Mouse (Mus musculus): ENCODE measurements at regions not wholly inside any gene's neighbourhood (a gene's known extent, or its start where the extent isn't known, plus 50 kb on each side); places are given as distances from the start of the nearest gene placed in this dataset.

GRCm38 (mm10) chr3:38257076-38257842 lies 227.4 kb downstream of the Ankrd50 start:
- H3K27me3 ChIP-seq (ENCODE audit: control insufficient read depth, insufficient read depth, insufficient read length), result no peaks in the 10 kb centered on the region
- no peak overlapping the region for H3ac ChIP-seq (ENCODE audit: control insufficient read depth, insufficient read length)
- H3K4me3 ChIP-seq, result no peak overlapping the region
- no peaks in the 10 kb centered on the region for H3K36me3 ChIP-seq (ENCODE audit: control insufficient read depth, insufficient read depth)
- H3K4me2 ChIP-seq (ENCODE audit: low read depth), result peak overlapping the region; percentile 42
- TF ChIP-seq E2F4 (IDR thresholded peaks at IDR 0.05; ENCODE audit: insufficient read depth) (no peak), POLR2A (IDR thresholded peaks at IDR 0.05; ENCODE audit: insufficient read length, low read depth) (no peak), TCF12 (IDR thresholded peaks at IDR 0.05; ENCODE audit: insufficient read depth, poor library complexity, severe bottlenecking) (no peak), CEBPB (IDR thresholded peaks at IDR 0.05; ENCODE audit: insufficient read depth, poor library complexity, severe bottlenecking) (no peak), REST (IDR thresholded peaks at IDR 0.05; ENCODE audit: insufficient read depth, insufficient read length) (no peak), SRF (IDR thresholded peaks at IDR 0.05; ENCODE audit: control insufficient read depth, insufficient read length, low read depth) (no peak), MYOG (IDR thresholded peaks at IDR 0.05; ENCODE audit: control insufficient read depth in 1 of 3, insufficient read depth in 1 of 3, insufficient read length in 2 of 3, low read depth in 2 of 3) (no peak), MAX (IDR thresholded peaks at IDR 0.05; ENCODE audit: low read depth) (no peak), MYOD1 (IDR thresholded peaks at IDR 0.05; ENCODE audit: control insufficient read depth in 1 of 3, insufficient read length in 2 of 3, low read depth in 2 of 3) (no peak)
- no peaks in the 10 kb centered on the region for H3K79me2 ChIP-seq (ENCODE audit: control insufficient read depth, insufficient read depth)

- TF ChIP-seq USF1 (IDR thresholded peaks at IDR 0.05; ENCODE audit: low read depth) (no peak), CEBPB (IDR thresholded peaks at IDR 0.05; ENCODE audit: insufficient read depth, poor library complexity, severe bottlenecking) (no peak), SRF (IDR thresholded peaks at IDR 0.05; ENCODE audit: control insufficient read depth, insufficient read length, low read depth) (no peak), MYOD1 (IDR thresholded peaks at IDR 0.05; ENCODE audit: control insufficient read depth in 1 of 3, insufficient read length in 2 of 3, low read depth in 2 of 3) (no peak), TCF12 (IDR thresholded peaks at IDR 0.05; ENCODE audit: insufficient read depth, poor library complexity, severe bottlenecking) (no peak), TCF3 (IDR thresholded peaks at IDR 0.05; ENCODE audit: insufficient read length, low read depth) (no peak), MYOG (IDR thresholded peaks at IDR 0.05; ENCODE audit: control insufficient read depth in 1 of 3, insufficient read depth in 1 of 3, insufficient read length in 2 of 3, low read depth in 2 of 3) (no peak), POLR2A (IDR thresholded peaks at IDR 0.05; ENCODE audit: insufficient read length, low read depth) (no peak), POLR2AphosphoS2 (IDR thresholded peaks at IDR 0.05; ENCODE audit: insufficient read length, low read depth) (no peak), E2F4 (IDR thresholded peaks at IDR 0.05; ENCODE audit: insufficient read depth) (no peak), MAX (IDR thresholded peaks at IDR 0.05; ENCODE audit: low read depth) (no peak), REST (IDR thresholded peaks at IDR 0.05; ENCODE audit: insufficient read depth, insufficient read length) (no peak)
- Histone ChIP-seq H3K27me3 (ENCODE audit: control insufficient read depth, insufficient read depth, insufficient read length) (no peaks in the 10 kb centered on the region), H3K4me2 (ENCODE audit: low read depth) (peak overlapping the region; percentile 48), H3K79me2 (ENCODE audit: control insufficient read depth, insufficient read depth) (no peaks in the 10 kb centered on the region), H3ac (ENCODE audit: control insufficient read depth, insufficient read length) (no peak overlapping the region), H3K36me3 (ENCODE audit: control insufficient read depth, insufficient read depth) (no peaks in the 10 kb centered on the region), H3K4me3 (no peak overlapping the region)
Observed at GRCm38 (mm10) chr3:38255674-38256073, 229.0 kb downstream of the Ankrd50 start.

GRCm38 (mm10) chr3:38254896-38255295 lies 229.7 kb downstream of the Ankrd50 start:
- H3K79me2 ChIP-seq (ENCODE audit: control insufficient read depth, insufficient read depth), result no peaks in the 10 kb centered on the region
- no peaks in the 10 kb centered on the region for H3K36me3 ChIP-seq (ENCODE audit: control insufficient read depth, insufficient read depth)
- H3ac ChIP-seq (ENCODE audit: control insufficient read depth, insufficient read length), result no peak overlapping the region
- H3K27me3 ChIP-seq (ENCODE audit: control insufficient read depth, insufficient read depth, insufficient read length), result no peaks in the 10 kb centered on the region
- H3K4me2 ChIP-seq (ENCODE audit: low read depth), result peak overlapping the region; percentile 56
- H3K4me3 ChIP-seq, result no peak overlapping the region
- TF ChIP-seq E2F4 (IDR thresholded peaks at IDR 0.05; ENCODE audit: insufficient read depth), result no peak
- TF ChIP-seq USF1 (IDR thresholded peaks at IDR 0.05; ENCODE audit: low read depth), result peak; percentile 87
- TF ChIP-seq MYOD1 (IDR thresholded peaks at IDR 0.05; ENCODE audit: control insufficient read depth in 1 of 3, insufficient read length in 2 of 3, low read depth in 2 of 3), result peak in 1 of 3 experiments; percentile 1

GRCm38 (mm10) chr3:38251592-38251991 lies 233.1 kb downstream of the Ankrd50 start:
- Histone ChIP-seq H3K4me3 (no peak overlapping the region), H3K27me3 (ENCODE audit: control insufficient read depth, insufficient read depth, insufficient read length) (no peaks in the 10 kb centered on the region), H3K36me3 (ENCODE audit: control insufficient read depth, insufficient read depth) (no peaks in the 10 kb centered on the region), H3K4me2 (ENCODE audit: low read depth) (no peak overlapping the region), H3K79me2 (ENCODE audit: control insufficient read depth, insufficient read depth) (no peaks in the 10 kb centered on the region), H3ac (ENCODE audit: control insufficient read depth, insufficient read length) (no peak overlapping the region)
- TF ChIP-seq CEBPB (IDR thresholded peaks at IDR 0.05; ENCODE audit: insufficient read depth, poor library complexity, severe bottlenecking) (no peak), SRF (IDR thresholded peaks at IDR 0.05; ENCODE audit: control insufficient read depth, insufficient read length, low read depth) (no peak), TCF12 (IDR thresholded peaks at IDR 0.05; ENCODE audit: insufficient read depth, poor library complexity, severe bottlenecking) (no peak), MYOD1 (IDR thresholded peaks at IDR 0.05; ENCODE audit: control insufficient read depth in 1 of 3, insufficient read length in 2 of 3, low read depth in 2 of 3) (no peak), POLR2A (IDR thresholded peaks at IDR 0.05; ENCODE audit: insufficient read length, low read depth) (no peak), E2F4 (IDR thresholded peaks at IDR 0.05; ENCODE audit: insufficient read depth) (no peak), POLR2AphosphoS2 (IDR thresholded peaks at IDR 0.05; ENCODE audit: insufficient read length, low read depth) (no peak), REST (IDR thresholded peaks at IDR 0.05; ENCODE audit: insufficient read depth, insufficient read length) (no peak), USF1 (IDR thresholded peaks at IDR 0.05; ENCODE audit: low read depth) (no peak), MAX (IDR thresholded peaks at IDR 0.05; ENCODE audit: low read depth) (no peak), MYOG (IDR thresholded peaks at IDR 0.05; ENCODE audit: control insufficient read depth in 1 of 3, insufficient read depth in 1 of 3, insufficient read length in 2 of 3, low read depth in 2 of 3) (no peak), TCF3 (IDR thresholded peaks at IDR 0.05; ENCODE audit: insufficient read length, low read depth) (no peak)

- H3K79me2 ChIP-seq (ENCODE audit: control insufficient read depth, insufficient read depth), result no peaks in the 10 kb centered on the region
- H3ac ChIP-seq (ENCODE audit: control insufficient read depth, insufficient read length), result no peak overlapping the region
- no peak overlapping the region for H3K4me2 ChIP-seq (ENCODE audit: low read depth)
- TF ChIP-seq SRF (IDR thresholded peaks at IDR 0.05; ENCODE audit: control insufficient read depth, insufficient read length, low read depth) (no peak), MYOD1 (IDR thresholded peaks at IDR 0.05; ENCODE audit: control insufficient read depth in 1 of 3, insufficient read length in 2 of 3, low read depth in 2 of 3) (no peak), POLR2AphosphoS2 (IDR thresholded peaks at IDR 0.05; ENCODE audit: insufficient read length, low read depth) (no peak), TCF3 (IDR thresholded peaks at IDR 0.05; ENCODE audit: insufficient read length, low read depth) (no peak), POLR2A (IDR thresholded peaks at IDR 0.05; ENCODE audit: insufficient read length, low read depth) (no peak)
- H3K36me3 ChIP-seq (ENCODE audit: control insufficient read depth, insufficient read depth), result no peaks in the 10 kb centered on the region
- H3K27me3 ChIP-seq (ENCODE audit: control insufficient read depth, insufficient read depth, insufficient read length), result no peaks in the 10 kb centered on the region
- no peak overlapping the region for H3K4me3 ChIP-seq
Observed at GRCm38 (mm10) chr3:38250552-38250951, 234.1 kb downstream of the Ankrd50 start.

Data from myocyte (in vitro differentiated cells).